Mouse (Mus musculus): ENCODE results near the gene Mrpl18. TPM values are rescaled to one million over a fixed set of nuclear protein-coding genes. Genes with fewer than 3 reads are reported as not detected.
A peak's percentile ranks its signal among the peaks of the same experiment; 100 is the strongest.
"Not testable (repeated sequence)": the region's sequence is repeated elsewhere in the genome, so short reads cannot be mapped to it uniquely, and the experiment has no call there.

Gene Mrpl18
- total RNA-seq, 2 experiments from 2014 or later = 48.1 to 54.4 TPM

DNA sequence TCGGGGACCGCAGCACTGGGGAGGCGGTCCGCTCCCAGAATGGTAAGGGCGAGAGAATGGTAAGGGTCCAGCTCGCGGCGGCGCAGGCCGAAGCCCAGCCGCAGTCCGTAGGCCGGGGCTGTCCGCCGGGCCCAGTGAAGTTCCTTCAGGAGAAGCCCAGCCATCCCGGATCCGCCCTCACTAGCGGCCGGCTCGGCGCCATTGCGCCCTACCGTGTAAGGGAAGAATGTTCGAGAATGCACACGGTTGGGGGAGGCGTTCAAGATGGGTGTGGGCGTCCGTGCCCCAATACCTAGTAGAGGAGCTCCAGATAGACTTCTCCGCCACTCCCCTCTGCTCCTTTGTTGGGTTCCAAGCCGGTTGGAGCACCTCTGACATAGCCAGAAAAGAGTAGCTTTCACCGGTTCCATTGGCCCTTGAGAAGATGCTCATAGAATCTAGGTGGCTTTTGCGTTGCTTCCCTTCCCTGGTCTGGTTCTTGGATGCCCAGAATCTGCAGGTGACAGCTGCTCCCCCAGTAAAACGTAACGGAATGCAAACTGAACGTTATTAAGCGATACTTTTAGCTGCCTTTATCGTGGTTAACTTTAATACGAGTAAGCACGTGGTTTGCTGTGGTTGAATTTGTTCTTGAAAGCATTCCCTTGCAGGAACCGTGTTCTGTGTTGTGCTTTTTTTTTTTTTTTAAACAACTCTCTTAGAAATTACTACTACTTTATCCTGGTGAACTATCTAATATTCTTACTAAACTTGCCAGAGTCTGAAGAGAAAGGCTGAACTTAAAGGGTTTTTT is 639 bp upstream of the Mrpl18 start:
- intact Hi-C loops (cut with DNase I) = loop anchor here (5.0 kb wide), 1 partner anchor 46 kb away; the partner anchor contains the start of gene Acat2
- DNase-seq (ENCODE audit: extremely low spot score in 1 of 2, low spot score in 2 of 2) = peak; percentile 27 to 69

DNA sequence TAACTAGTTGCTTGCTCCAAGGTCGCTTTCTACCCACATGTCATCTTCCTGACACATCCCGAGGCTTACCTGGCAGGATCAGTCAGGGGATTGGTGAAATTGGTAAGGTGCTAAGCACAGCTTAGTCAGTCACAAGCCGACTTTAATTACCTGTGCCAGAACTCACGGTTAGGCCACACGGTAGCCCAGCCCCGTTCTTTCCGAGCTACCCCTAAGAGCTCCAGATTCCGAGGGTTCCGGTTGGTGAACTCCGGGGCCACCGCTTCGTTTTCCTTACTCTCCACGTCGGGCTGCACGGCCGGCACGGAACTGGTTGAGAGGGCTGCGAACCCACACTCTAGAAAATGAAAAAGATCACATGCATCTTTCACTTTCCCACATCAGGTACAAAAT is 661 bp downstream of the Mrpl18 start, which contains the start of gene Tcp1:
TSS of gene Tcp1 (plus strand) at position 214 of the 393 bp plus-strand sequence.
- peak in 1 of 2 experiments; percentile 41 for DNase-seq (ENCODE audit: extremely low spot score in 1 of 2, low spot score in 2 of 2)
- intact Hi-C loops (cut with DNase I) = loop anchor here (5.0 kb wide), 1 partner anchor 47 kb away; the partner anchor contains the start of gene Acat2

DNA sequence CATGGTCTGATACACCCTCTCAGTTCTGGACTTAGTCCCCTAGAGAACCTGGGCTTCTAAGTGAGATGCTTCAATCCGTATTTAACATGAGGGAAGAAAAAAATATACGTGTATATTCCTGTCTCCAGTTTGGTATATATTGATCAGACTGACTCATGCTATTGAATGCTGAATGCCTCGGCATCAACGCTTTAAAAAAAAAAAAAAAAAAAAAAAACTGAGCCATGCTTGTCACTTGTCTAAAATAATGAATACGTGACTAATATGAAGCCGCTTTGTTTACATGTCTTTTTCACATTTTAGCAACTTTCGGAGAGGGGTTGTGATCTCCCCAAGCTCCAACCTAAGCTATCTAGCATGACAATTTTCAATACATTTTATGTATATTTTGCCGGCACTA is 5.8 kb downstream of the Mrpl18 start:
- no peak for DNase-seq (ENCODE audit: extremely low spot score in 1 of 2, low spot score in 2 of 2)
- intact Hi-C loops (cut with DNase I) = no loop called here

DNA sequence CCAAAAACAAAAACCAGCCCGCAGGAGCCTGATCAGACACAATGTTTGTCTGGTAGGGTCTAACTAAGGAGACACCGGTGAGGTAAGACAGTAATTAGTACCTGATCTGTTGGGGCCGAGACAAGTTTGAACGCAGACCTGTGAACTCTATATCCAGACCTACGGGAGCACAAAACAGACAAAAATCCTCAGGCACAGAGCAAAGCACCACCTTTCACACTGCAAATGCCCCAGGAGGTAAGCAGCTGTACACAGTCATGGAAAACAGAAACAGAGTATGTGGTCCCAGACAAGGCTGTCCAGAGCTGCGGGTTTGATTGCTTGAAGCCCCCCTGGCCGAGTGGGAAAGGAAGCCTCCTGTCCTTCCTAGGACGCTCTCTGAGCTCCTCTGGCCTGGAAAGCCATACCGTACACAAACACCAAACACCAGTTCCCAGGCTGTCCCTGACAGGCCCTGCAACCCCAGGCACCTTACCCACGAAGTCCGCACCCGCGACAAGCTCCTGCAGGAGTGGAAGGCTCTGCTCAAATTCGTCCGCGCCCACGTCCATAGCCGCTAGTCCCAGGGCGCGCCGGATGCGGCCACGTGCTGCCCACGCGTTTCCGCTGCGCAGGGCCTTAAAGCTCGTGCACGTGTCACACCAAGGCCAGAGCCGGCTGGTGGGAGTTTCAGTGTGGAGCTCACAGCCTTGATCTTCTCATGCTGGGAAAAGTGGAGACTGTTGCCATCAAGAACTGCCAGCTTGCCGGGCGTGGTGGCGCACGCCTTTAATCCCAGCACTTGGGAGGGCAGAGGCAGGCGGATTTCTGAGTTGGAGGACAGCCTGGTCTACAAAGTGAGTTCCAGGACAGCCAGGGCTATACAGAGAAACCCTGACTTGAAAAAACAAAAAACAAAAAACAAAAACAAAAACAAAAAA is 6.5 kb downstream of the Mrpl18 start, which contains the start of gene Pnldc1:
TSS of gene Pnldc1 (minus strand) at position 870 of the 920 bp plus-strand sequence.
- no peak for DNase-seq (ENCODE audit: extremely low spot score in 1 of 2, low spot score in 2 of 2)
- intact Hi-C loops (cut with DNase I) = no loop called here

DNA sequence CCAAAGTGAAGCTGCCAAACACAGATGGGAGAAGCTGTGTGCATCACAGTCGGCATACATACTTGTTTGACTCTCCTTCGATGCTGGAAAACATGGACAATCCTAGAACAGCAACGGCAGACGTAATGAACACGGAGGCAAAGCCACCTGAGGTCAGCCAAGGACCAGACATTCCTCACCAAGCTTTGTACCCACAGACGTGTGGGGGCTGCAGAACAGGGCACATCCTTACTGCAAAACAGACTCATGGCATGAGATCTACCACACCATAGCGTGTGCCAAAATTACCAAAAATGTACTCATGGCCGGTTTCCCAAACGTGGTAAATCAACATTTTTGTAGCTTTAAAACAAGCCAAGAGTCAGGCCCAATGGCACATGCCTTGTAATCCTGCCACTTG is 9.7 kb downstream of the Mrpl18 start:
- intact Hi-C loops (cut with DNase I) = no loop called here
- DNase-seq (ENCODE audit: extremely low spot score in 1 of 2, low spot score in 2 of 2) = no peak

DNA sequence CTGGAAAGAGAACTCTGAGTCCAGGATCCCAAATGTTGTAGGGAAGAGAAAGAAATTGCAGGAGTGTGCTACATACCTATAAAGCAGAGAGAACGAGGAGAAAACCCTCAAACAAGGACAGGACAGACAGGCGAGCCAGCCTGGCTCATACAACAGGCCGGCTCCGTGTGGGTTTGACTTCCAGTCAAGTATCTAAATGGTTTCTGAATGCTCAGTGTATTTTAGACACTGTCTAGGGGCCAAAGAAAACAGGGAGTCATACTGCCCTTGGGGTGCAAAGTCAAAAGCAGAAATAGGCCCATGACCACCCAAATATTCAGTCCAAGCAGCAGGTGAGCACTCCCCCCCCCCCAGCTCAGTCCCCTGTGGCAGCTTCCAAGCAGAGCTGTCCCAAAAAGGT is 10.3 kb downstream of the Mrpl18 start:
- intact Hi-C loops (cut with DNase I) = no loop called here
- no peak for DNase-seq (ENCODE audit: extremely low spot score in 1 of 2, low spot score in 2 of 2)

DNA sequence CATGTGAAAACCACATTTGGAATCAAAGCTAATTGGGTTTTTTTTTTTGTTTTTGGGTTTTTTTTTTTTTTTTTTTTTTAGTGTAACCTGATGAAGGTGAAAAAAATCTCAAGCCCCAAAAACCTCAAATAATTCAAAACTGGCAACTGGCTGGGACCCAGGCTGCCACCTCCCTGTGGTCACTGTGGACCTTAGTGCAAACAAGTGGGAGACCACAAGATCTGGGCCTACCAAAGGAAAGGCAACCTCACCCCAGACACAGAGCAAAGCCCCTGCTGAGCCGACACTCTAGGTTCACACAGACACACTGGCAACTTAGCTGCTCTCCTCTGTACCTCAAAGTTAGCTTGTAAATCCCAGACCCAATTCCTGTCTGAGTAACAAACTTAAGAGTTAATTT is 11.8 kb downstream of the Mrpl18 start:
- intact Hi-C loops (cut with DNase I) = no loop called here
- no peak for DNase-seq (ENCODE audit: extremely low spot score in 1 of 2, low spot score in 2 of 2)

DNA sequence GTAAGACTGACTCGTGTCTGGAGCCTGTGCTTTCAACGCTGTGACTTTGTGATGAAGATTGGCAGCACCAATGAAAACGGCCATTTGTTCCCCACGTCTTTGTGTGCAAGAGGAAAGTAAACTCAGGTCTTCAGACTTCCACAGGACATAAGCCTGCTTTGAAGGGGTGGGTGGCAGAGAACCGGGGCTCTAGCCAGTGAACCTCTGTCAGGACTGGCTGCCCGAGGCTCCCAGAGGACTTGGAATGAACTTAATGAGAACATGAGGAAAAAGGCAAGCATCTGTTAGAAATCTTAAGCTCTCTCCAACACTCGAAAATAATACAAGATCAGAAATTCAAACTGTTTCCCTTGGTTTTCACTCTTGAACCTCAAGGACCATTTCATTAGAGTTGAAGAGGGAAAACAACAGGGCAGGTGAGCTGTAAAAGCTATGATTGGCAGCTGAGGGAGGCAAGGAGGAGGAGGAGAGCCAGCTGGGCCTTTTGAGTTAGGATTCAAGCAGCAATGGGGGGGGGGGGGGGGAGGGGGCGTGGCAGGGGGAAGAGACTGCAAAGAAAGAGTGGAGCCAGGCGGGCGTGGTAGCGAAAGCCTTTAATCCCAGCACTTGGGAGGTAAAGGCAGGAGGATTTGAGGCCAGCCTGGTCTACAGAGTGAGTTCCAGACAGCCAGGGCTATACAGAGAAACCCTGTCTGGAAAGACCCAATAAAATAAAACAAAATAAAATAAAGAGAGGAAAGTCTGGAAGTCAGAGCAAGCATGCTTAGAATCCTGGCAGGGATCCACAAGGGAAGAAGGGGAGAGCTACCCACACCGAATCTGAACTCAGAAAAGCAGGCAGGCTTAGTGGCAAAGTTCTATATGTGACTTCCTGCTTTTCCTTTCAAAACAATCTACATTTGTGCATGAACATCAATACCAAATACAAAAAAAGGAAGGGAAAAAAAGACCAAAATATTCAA is 12.5 kb downstream of the Mrpl18 start:
- DNase-seq (ENCODE audit: extremely low spot score in 1 of 2, low spot score in 2 of 2) = no peak
- intact Hi-C loops (cut with DNase I) = no loop called here

DNA sequence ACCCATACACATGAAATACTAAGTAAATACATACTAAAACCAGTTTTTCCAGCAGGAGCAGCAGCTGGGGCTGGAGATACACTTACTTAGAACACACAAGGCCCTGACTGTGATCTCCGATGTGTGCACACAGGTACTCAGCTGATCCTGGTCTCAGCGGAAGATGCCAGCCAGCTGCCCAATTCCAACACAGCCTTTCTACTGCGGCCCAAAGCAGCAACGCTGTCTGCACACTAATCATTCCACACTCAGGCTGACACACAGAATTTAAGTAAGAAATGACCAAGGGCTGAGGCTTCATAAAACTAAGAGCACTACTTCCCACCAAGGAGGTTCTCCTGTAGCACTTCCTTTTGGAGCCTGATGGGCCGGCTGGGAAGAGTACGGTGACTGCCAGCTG is 13.9 kb downstream of the Mrpl18 start:
- DNase-seq (ENCODE audit: extremely low spot score in 1 of 2, low spot score in 2 of 2) = no peak
- intact Hi-C loops (cut with DNase I) = no loop called here

DNA sequence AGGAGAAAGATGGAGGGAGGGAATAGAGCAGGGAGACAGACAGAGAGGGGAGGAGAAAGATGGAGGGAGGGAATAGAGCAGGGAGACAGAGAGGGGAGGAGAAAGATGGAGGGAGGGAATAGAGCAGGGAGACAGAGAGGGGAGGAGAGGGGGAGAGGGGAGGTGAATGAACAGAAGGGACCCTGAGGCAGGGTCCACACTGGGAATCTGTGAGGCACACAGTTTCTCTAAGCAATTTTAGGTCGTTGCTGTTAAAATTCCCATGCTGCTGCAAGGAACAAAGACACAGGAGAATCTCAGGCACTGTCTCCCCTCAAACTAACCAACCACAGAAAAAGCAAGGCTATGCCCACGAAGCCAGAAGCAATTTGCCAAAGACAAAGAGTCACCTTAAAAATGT is 17.5 kb downstream of the Mrpl18 start:
- intact Hi-C loops (cut with DNase I); DNase-seq (ENCODE audit: extremely low spot score in 1 of 2, low spot score in 2 of 2): not testable (repeated sequence)

DNA sequence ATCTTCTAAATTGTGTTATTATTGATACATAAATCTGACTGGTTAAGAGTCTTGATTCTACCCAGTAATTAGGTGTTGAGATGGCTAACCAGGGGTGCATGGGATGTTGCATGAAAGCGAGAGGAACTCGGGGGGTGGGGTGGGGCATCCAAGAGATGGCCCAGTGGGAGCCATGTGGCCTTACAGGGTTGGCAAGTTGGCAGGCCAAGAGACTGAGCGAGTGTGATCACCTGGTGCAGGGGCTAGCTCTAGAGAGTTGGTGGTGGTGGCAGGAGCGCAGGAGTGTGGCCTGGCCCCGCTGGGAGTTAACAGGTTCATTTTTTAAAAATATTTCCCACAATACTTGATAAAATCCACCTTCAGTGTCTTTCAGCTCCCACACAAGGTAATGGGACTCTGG is 18.5 kb downstream of the Mrpl18 start:
- intact Hi-C loops (cut with DNase I) = no loop called here

DNA sequence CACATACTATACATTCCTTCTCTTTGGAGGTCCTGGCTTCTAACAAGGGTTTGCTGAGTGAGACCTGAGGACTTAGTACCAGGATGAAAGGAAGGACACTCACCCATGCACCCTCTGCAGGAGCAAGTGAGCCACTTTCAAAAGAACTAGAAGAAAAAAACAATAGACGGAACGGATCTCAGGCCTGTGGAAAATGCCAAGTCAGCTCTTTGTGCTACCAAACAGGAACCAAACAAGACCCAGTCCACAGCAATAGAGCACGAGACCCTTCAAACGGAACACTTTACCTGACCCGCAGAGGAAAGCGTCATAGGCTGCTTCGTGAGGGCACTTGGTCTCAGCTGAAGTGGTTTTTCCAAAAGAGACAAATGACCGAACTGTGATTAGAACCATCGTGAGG is 24.1 kb downstream of the Mrpl18 start:
- intact Hi-C loops (cut with DNase I) = no loop called here
- DNase-seq (ENCODE audit: extremely low spot score in 1 of 2, low spot score in 2 of 2) = no peak

More for the DNA sequence above, 18.5 kb downstream of the Mrpl18 start:
- DNase-seq (ENCODE audit: extremely low spot score in 1 of 2, low spot score in 2 of 2) = no peak

DNA sequence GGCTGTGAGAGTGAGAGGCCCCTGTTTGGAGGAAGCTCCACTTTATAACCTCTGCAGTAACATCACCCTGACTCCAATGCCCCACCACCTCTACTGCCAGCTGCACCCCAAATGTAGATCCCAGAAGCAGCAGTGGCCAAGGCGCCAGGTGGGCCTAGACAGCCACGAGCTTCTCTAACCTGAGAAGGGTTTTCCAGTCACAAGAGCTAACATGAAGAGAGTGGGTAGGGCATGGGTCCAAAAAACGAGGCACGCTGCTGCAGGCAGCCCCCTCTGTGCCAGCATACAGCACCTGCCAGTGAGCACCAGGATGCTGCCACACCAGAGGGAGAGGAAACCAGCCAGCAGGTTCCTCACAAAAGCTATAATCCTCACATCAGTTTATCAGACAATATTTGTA is 25.1 kb downstream of the Mrpl18 start:
- intact Hi-C loops (cut with DNase I) = no loop called here
- DNase-seq (ENCODE audit: extremely low spot score in 1 of 2, low spot score in 2 of 2) = no peak

DNA sequence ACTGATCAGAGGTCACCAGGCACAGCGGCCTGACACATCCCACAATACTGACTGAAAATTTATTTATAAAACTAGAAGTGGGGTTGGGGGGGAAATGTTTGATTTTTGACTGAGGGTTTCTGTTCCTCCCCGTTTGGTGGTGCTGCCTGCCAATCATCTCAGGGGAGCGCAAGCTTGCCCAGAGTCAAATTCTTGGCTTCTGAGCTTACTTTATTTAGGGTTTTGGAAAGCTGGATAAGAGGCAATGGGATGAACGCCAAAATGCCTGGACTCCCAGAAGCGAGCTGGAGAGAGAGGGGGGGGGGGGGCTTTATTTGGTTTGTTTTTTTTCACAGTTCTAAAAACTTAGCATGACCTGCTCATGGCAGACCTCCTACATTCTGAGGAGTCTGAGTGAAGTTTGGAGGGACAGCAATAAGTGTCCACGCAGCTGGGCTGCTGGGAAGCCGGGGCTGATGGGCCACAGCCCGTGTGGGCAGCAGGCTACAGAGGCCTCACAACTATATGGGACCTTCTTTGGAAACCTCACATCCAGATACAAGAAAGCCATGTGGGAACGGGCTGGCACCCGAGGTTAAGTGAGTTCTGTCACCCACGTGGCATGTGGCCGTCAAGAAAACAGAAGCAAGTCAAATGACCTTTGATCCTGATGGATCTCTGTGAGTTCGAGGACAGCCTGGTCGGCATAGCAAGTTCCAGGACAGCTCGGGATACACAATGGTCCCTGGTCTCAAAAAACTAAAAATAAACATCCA is 28.9 kb downstream of the Mrpl18 start:
- DNase-seq (ENCODE audit: extremely low spot score in 1 of 2, low spot score in 2 of 2) = no peak
- intact Hi-C loops (cut with DNase I) = no loop called here

DNA sequence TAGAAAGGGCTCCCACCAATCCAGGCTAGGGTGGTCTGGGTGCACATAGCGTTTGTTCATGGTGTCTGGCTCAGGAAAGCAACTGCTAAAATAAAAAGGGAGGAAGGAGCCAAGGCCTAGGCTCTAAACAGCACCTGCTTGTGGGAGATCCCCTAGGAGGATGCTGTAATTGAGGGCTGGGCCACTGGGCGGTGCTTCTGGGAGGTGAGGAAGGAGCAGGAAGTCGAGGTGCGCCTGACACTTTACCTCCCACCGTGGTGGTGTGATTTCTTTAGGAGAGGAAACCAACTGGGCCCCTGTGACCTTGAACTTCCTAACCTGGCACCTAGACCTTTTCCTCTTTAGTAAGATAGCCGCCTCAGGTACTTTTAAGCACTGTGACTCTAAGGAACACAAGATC is 29.5 kb downstream of the Mrpl18 start:
- DNase-seq (ENCODE audit: extremely low spot score in 1 of 2, low spot score in 2 of 2) = no peak
- intact Hi-C loops (cut with DNase I) = no loop called here

DNA sequence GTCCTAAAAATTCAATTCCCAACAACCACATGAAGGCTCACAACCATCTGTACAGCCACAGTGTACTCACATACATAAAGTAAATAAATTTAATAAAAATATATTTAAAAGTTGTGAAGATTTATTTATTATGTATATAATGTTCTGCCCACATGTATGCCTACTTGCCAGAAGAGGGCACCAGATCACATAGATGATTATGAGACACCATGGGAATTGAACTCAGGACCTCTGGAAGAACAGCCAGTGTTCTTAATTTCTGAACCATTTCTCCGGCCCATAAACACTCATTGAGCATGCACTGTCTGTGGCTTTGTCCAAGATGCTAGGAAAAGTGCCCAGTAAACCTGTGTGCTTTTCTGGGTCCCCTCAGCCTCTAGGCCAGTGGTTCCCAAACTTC is 34.9 kb downstream of the Mrpl18 start:
- intact Hi-C loops (cut with DNase I) = no loop called here
- no peak for DNase-seq (ENCODE audit: extremely low spot score in 1 of 2, low spot score in 2 of 2)

DNA sequence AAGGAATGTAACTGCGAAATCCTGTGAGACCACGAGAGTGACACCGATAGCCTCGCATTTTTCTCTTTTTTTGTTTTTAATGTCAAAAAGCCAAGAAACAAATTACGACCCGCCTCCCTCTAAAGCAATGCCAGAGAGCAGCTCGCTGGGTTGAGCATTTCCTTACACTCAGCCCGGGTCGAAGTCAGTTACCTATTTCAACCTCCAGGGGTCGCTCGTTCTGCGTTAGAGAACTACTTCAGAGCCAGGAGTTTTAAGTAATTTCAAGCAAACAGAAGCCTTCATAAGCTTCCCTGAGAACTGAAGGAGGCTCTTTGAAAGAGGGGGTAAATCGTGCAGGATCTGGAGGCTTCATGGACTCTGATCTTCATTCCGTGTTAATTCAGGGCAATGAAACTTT is 36.0 kb downstream of the Mrpl18 start:
- intact Hi-C loops (cut with DNase I) = no loop called here
- DNase-seq (ENCODE audit: extremely low spot score in 1 of 2, low spot score in 2 of 2) = peak; percentile 80 to 86

DNA sequence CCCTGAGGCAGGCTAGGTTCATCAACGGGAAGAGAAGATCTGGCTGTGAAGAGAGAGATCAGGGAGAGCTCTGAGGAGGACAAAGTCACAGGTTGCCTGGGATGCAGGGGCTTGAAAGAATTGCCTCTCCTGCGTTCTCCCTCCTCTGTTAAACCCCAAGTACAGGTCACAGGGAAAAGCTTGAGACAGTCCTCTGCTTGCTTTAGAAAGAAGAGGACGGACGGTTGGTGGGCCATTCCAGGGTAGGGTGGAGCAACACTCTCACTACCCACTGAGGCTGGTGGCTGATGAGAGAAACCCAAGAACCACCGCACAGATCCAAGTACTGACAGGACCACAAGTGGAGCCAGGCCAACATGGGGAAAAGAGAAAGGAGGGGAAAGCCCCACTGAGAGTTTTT is 40.4 kb downstream of the Mrpl18 start, which contains the start of gene Mrgprh:
TSS of gene Mrgprh (plus strand) at position 301 of the 400 bp plus-strand sequence.
- DNase-seq (ENCODE audit: extremely low spot score in 1 of 2, low spot score in 2 of 2) = no peak
- intact Hi-C loops (cut with DNase I) = loop anchor here (5.0 kb wide), 1 partner anchor 117 kb away; the partner anchor contains the start of gene Wtap
